Mouse (Mus musculus): ENCODE results near the gene Rbm34. TPM values are rescaled to one million over a fixed set of nuclear protein-coding genes. Genes with fewer than 3 reads are reported as not detected.
"Not testable (repeated sequence)": the region's sequence is repeated elsewhere in the genome, so short reads cannot be mapped to it uniquely, and the experiment has no call there.

Gene Rbm34
- polyA plus RNA-seq, 1 experiment from 2014 or later = 23.9 TPM

- H3K9ac ChIP-seq (replicated peaks; ENCODE audit: low read depth, low read length) = no peak overlapping the region
- 95% methylated on average over 1 of the region's 1 CpGs for WGBS
- H3K4me3 ChIP-seq (replicated peaks; ENCODE audit: low read length) = no peak overlapping the region
- no peaks in the 10 kb centered on the region for H3K9me3 ChIP-seq (ENCODE audit: control insufficient read depth, low read length)
- no peak overlapping the region for H3K27ac ChIP-seq (ENCODE audit: low read length)
- no peaks in the 10 kb centered on the region for H3K27me3 ChIP-seq (replicated peaks; ENCODE audit: control insufficient read depth, insufficient read depth, low read length)
- no peak for ATAC-seq
- peaks cover 6% of the 10 kb centered on the region for H3K4me1 ChIP-seq (replicated peaks; ENCODE audit: control insufficient read depth, insufficient read depth, low read length)
- no peaks in the 10 kb centered on the region for H3K36me3 ChIP-seq (ENCODE audit: control insufficient read depth, insufficient read depth)
- no peak overlapping the region for H3K4me2 ChIP-seq (ENCODE audit: low read length)
Measured at GRCm38 (mm10) chr8:126918356-126918755, 52.5 kb downstream of the Rbm34 start.

- Histone ChIP-seq H3K36me3 (ENCODE audit: control insufficient read depth, insufficient read depth) (no peaks in the 10 kb centered on the region), H3K4me2 (ENCODE audit: low read length) (no peak overlapping the region), H3K27ac (ENCODE audit: low read length) (no peak overlapping the region), H3K4me1 (replicated peaks; ENCODE audit: control insufficient read depth, insufficient read depth, low read length) (peaks cover 11% of the 10 kb centered on the region), H3K4me3 (replicated peaks; ENCODE audit: low read length) (no peak overlapping the region), H3K9ac (replicated peaks; ENCODE audit: low read depth, low read length) (no peak overlapping the region), H3K27me3 (replicated peaks; ENCODE audit: control insufficient read depth, insufficient read depth, low read length) (no peaks in the 10 kb centered on the region), H3K9me3 (ENCODE audit: control insufficient read depth, low read length) (no peaks in the 10 kb centered on the region)
- WGBS = 60% methylated on average over 6 of the region's 6 CpGs
- no peak for ATAC-seq
Measured at GRCm38 (mm10) chr8:126917179-126917905, 53.5 kb downstream of the Rbm34 start.

GRCm38 (mm10) chr8:126916611-126917010 lies 54.3 kb downstream of the Rbm34 start:
- H3K27ac ChIP-seq (ENCODE audit: low read length) = no peak overlapping the region
- 94% methylated on average over 4 of the region's 4 CpGs for WGBS

DNA sequence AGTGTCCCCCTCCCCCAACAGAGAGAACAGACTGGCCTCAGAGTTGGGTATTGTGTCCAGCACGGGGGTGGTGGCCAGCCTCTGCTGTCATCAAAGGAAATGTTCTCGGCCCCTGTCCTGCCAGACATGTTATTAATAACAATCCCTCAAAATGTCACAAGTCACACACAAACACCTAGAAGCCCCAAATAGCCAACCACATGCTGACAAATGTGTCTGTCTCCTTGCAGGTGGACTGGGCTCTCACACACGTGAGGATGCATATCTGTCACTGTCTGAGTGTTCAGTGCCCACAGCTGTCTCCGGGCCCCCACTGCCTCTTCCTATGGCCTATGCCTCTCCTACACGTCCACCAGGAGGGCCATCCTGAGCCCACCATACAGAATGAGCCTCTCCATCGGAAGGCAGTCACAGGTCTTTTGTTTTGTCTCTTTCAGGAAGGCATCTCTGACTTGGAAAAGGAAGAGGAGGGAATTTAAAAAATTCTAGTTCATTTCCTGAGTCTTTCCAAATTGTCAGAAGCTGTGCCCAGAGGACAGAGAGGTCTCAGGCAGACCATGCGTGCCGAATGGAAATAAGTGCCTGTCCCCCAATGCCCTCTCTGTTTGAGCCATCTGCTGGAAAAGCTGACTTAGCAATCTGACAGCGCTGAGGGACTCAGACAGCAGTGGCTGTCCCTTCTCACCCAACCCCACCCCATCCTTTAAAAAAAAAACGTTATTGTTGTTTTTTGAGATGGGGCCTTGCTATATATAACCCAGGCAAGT lies 56.1 kb downstream of the Rbm34 start:
- H3K4me3 ChIP-seq (replicated peaks; ENCODE audit: low read length) = no peak overlapping the region
- WGBS = 48% methylated on average over 10 of the region's 10 CpGs
- no peaks in the 10 kb centered on the region for H3K9me3 ChIP-seq (ENCODE audit: control insufficient read depth, low read length)
- no peak overlapping the region for H3K4me2 ChIP-seq (ENCODE audit: low read length)
- H3K9ac ChIP-seq (replicated peaks; ENCODE audit: low read depth, low read length) = no peak overlapping the region
- ATAC-seq = no peak
- no peaks in the 10 kb centered on the region for H3K36me3 ChIP-seq (ENCODE audit: control insufficient read depth, insufficient read depth)
- H3K4me1 ChIP-seq (replicated peaks; ENCODE audit: control insufficient read depth, insufficient read depth, low read length) = peaks cover 11% of the 10 kb centered on the region
- H3K27me3 ChIP-seq (replicated peaks; ENCODE audit: control insufficient read depth, insufficient read depth, low read length) = no peaks in the 10 kb centered on the region
- H3K27ac ChIP-seq (ENCODE audit: low read length) = no peak overlapping the region

More at GRCm38 (mm10) chr8:126916611-126917010, 54.3 kb downstream of the Rbm34 start:
- Histone ChIP-seq H3K9me3 (ENCODE audit: control insufficient read depth, low read length) (no peaks in the 10 kb centered on the region), H3K36me3 (ENCODE audit: control insufficient read depth, insufficient read depth) (no peaks in the 10 kb centered on the region), H3K27me3 (replicated peaks; ENCODE audit: control insufficient read depth, insufficient read depth, low read length) (no peaks in the 10 kb centered on the region), H3K9ac (replicated peaks; ENCODE audit: low read depth, low read length) (no peak overlapping the region), H3K4me1 (replicated peaks; ENCODE audit: control insufficient read depth, insufficient read depth, low read length) (peaks cover 11% of the 10 kb centered on the region), H3K4me2 (ENCODE audit: low read length) (no peak overlapping the region), H3K4me3 (replicated peaks; ENCODE audit: low read length) (no peak overlapping the region)
- ATAC-seq = no peak

GRCm38 (mm10) chr8:126914107-126914490 lies 56.8 kb downstream of the Rbm34 start:
- H3K4me1 ChIP-seq (replicated peaks; ENCODE audit: control insufficient read depth, insufficient read depth, low read length) = peaks cover 11% of the 10 kb centered on the region
- not testable (repeated sequence) for H3K4me3 ChIP-seq (replicated peaks; ENCODE audit: low read length); H3K36me3 ChIP-seq (ENCODE audit: control insufficient read depth, insufficient read depth); H3K9ac ChIP-seq (replicated peaks; ENCODE audit: low read depth, low read length); H3K4me2 ChIP-seq (ENCODE audit: low read length); H3K27me3 ChIP-seq (replicated peaks; ENCODE audit: control insufficient read depth, insufficient read depth, low read length); ATAC-seq; H3K27ac ChIP-seq (ENCODE audit: low read length); H3K9me3 ChIP-seq (ENCODE audit: control insufficient read depth, low read length)
- WGBS = 67% methylated on average over 9 of the region's 10 CpGs

- Histone ChIP-seq H3K4me3 (replicated peaks; ENCODE audit: low read length) (no peak overlapping the region), H3K4me1 (replicated peaks; ENCODE audit: control insufficient read depth, insufficient read depth, low read length) (peaks cover 11% of the 10 kb centered on the region), H3K4me2 (ENCODE audit: low read length) (no peak overlapping the region), H3K9me3 (ENCODE audit: control insufficient read depth, low read length) (no peaks in the 10 kb centered on the region), H3K36me3 (ENCODE audit: control insufficient read depth, insufficient read depth) (no peaks in the 10 kb centered on the region), H3K27me3 (replicated peaks; ENCODE audit: control insufficient read depth, insufficient read depth, low read length) (no peaks in the 10 kb centered on the region), H3K9ac (replicated peaks; ENCODE audit: low read depth, low read length) (no peak overlapping the region), H3K27ac (ENCODE audit: low read length) (no peak overlapping the region)
- ATAC-seq = peak; percentile 40
- 33% methylated on average over 12 of the region's 12 CpGs for WGBS
Measured at GRCm38 (mm10) chr8:126913241-126914106, 57.4 kb downstream of the Rbm34 start.

DNA sequence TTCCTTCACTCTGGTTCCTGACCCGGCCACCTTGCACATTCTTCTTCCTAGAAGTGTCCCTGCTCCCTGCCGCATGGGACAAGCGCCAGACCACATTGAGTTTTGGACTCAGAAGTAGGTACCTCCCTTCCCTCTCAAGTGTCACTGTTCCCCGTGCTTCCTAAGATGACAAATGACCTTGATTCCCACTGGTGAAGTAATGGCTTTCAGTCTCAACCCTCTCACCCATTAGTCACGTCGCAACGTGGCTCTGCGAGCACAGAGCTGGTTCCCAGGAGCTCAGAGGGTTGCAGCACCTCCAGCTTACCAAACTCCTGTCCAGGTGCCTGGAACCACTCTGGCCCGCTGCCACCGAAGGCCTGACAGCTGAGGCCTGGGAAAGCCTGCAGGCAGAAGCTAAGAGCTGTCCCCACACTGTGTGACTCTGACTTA lies 61.5 kb downstream of the Rbm34 start:
- Histone ChIP-seq H3K27ac (ENCODE audit: low read length) (no peak overlapping the region), H3K27me3 (replicated peaks; ENCODE audit: control insufficient read depth, insufficient read depth, low read length) (no peaks in the 10 kb centered on the region), H3K9me3 (ENCODE audit: control insufficient read depth, low read length) (no peaks in the 10 kb centered on the region), H3K4me3 (replicated peaks; ENCODE audit: low read length) (no peak overlapping the region), H3K4me2 (ENCODE audit: low read length) (no peak overlapping the region), H3K4me1 (replicated peaks; ENCODE audit: control insufficient read depth, insufficient read depth, low read length) (peaks cover 11% of the 10 kb centered on the region), H3K36me3 (ENCODE audit: control insufficient read depth, insufficient read depth) (no peaks in the 10 kb centered on the region), H3K9ac (replicated peaks; ENCODE audit: low read depth, low read length) (no peak overlapping the region)
- ATAC-seq = no peak
- WGBS = 79% methylated on average over 10 of the region's 10 CpGs

- Histone ChIP-seq H3K4me2 (ENCODE audit: low read length) (no peak overlapping the region), H3K27me3 (replicated peaks; ENCODE audit: control insufficient read depth, insufficient read depth, low read length) (no peaks in the 10 kb centered on the region), H3K9me3 (ENCODE audit: control insufficient read depth, low read length) (no peaks in the 10 kb centered on the region), H3K27ac (ENCODE audit: low read length) (no peak overlapping the region), H3K9ac (replicated peaks; ENCODE audit: low read depth, low read length) (no peak overlapping the region), H3K36me3 (ENCODE audit: control insufficient read depth, insufficient read depth) (no peaks in the 10 kb centered on the region), H3K4me3 (replicated peaks; ENCODE audit: low read length) (no peak overlapping the region), H3K4me1 (replicated peaks; ENCODE audit: control insufficient read depth, insufficient read depth, low read length) (peaks cover 9% of the 10 kb centered on the region)
- no peak for ATAC-seq
- 90% methylated on average over 6 of the region's 6 CpGs for WGBS
Measured at GRCm38 (mm10) chr8:126908805-126909204, 62.1 kb downstream of the Rbm34 start.

GRCm38 (mm10) chr8:126907968-126908367 lies 62.9 kb downstream of the Rbm34 start:
- WGBS = 88% methylated on average over 9 of the region's 9 CpGs
- Histone ChIP-seq H3K4me2 (ENCODE audit: low read length) (no peak overlapping the region), H3K4me1 (replicated peaks; ENCODE audit: control insufficient read depth, insufficient read depth, low read length) (peaks cover under 1% of the 10 kb centered on the region), H3K36me3 (ENCODE audit: control insufficient read depth, insufficient read depth) (no peaks in the 10 kb centered on the region), H3K4me3 (replicated peaks; ENCODE audit: low read length) (no peak overlapping the region), H3K27me3 (replicated peaks; ENCODE audit: control insufficient read depth, insufficient read depth, low read length) (no peaks in the 10 kb centered on the region), H3K27ac (ENCODE audit: low read length) (no peak overlapping the region), H3K9ac (replicated peaks; ENCODE audit: low read depth, low read length) (no peak overlapping the region), H3K9me3 (ENCODE audit: control insufficient read depth, low read length) (no peaks in the 10 kb centered on the region)
- no peak for ATAC-seq

All from forebrain, embryonic 16.5 days (tissue).